Mouse (Mus musculus) liver, embryonic 11.5 days (tissue): ENCODE results near the gene Rasgrf2. TPM values are rescaled to one million over a fixed set of nuclear protein-coding genes. Genes with fewer than 3 reads are reported as not detected.

Experiments used
- ATAC-seq: fragments of 200-750 bp; cut with Nextera tagmentation; replicated peaks from 2 replicates; pipeline ENCODE4 v1.8.0; 2017; ENCODE audit warnings: moderate number of reproducible peaks, mild to moderate bottlenecking, moderate TSS enrichment, moderate library complexity; ENCODE audit not compliant: low FRiP score
- DNase-seq: peaks from one replicate; pipeline ENCODE4 v3.0.0-alpha.2; 2017; ENCODE audit warnings: low spot score
- H3K27ac ChIP-seq: fragments of 300-500 bp; sonication (generic); 2 replicates; pipeline ENCODE4 v1.5.1; 2014; ENCODE audit warnings: mild to moderate bottlenecking, low read depth, low read length, control low read depth
- H3K27me3 ChIP-seq: fragments of 300-500 bp; sonication (generic); replicated peaks from 2 replicates; pipeline ENCODE4 v1.6.1; 2014; ENCODE audit warnings: low read length, mixed read lengths; ENCODE audit not compliant: control insufficient read depth, insufficient read depth
- H3K36me3 ChIP-seq: fragments of 300-500 bp; sonication (generic); 2 replicates; pipeline ENCODE4 v1.6.1; 2014; ENCODE audit warnings: mild to moderate bottlenecking, low read length, moderate library complexity, mixed read lengths; ENCODE audit not compliant: control insufficient read depth, insufficient read depth
- H3K4me1 ChIP-seq: fragments of 300-500 bp; sonication (generic); replicated peaks from 2 replicates; pipeline ENCODE4 v1.6.1; 2014; ENCODE audit warnings: low read length, mixed read lengths; ENCODE audit not compliant: control insufficient read depth, insufficient read depth
- H3K4me2 ChIP-seq: fragments of 300-500 bp; sonication (generic); 2 replicates; pipeline ENCODE4 v1.6.1; 2014; ENCODE audit warnings: mild to moderate bottlenecking, control low read depth, moderate library complexity
- H3K4me3 ChIP-seq: fragments of 300-500 bp; sonication (generic); 2 replicates; pipeline ENCODE4 v1.5.1; 2014; ENCODE audit warnings: low read depth, low read length, control low read depth
- H3K9ac ChIP-seq: fragments of 300-500 bp; sonication (generic); 2 replicates; pipeline ENCODE4 v1.6.1; 2014; ENCODE audit warnings: low read depth, low read length, control low read depth
- H3K9me3 ChIP-seq: fragments of 300-500 bp; sonication (generic); 2 replicates; pipeline ENCODE4 v1.6.1; 2016; ENCODE audit warnings: low read length, inconsistent platforms, mixed read lengths; ENCODE audit not compliant: control insufficient read depth
- WGBS: fragments of 180-500 bp; shearing (Covaris S2); extraction: QIAGEN DNeasy Blood & Tissue Kit; methylation state at CpG from one replicate; pipeline ENCODE4 v1.1.7; 2014; 5-methylcytosine and 5-hydroxymethylcytosine counted together
- polyA plus RNA-seq: library from polyadenylated mRNA; unstranded; fragments of >200 nt; fragmentation: Nextera tagmentation; extraction: Ambion mirVana; gene quantifications from 2 replicates; pipeline ENCODE4 v1.2.1, GENCODE M21; 2014

Rasgrf2 gene
- polyA plus RNA-seq, 1 experiment from 2014 or later = 0.48 TPM

DNA sequence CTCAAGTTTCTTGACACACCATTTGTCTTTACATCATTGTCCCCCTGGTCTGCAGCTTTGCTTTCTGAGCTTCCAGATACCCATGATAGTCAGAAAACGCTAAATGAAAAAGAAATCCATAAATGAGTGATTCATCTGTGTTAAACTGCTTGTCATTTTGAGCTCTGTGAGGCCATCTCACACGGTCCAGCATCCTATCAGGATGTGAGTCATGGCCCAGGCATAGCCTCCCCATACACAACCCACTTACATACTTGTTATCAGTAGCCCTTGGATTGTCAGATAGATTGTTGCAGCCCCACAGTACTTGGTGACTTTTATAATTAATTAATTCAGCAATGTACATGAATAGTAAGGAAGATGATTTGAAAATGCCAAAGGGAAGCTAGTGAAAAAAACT is 63.6 kb downstream of the Rasgrf2 start:
- no peak for DNase-seq
- 60% methylated on average over 2 of the region's 2 CpGs for WGBS
- no peaks in the 10 kb centered on the region for H3K9me3 ChIP-seq
- no peaks in the 10 kb centered on the region for H3K36me3 ChIP-seq
- H3K4me2 ChIP-seq = no peak overlapping the region
- ATAC-seq = no peak
- no peaks in the 10 kb centered on the region for H3K27me3 ChIP-seq
- no peak overlapping the region for H3K9ac ChIP-seq
- H3K27ac ChIP-seq = no peak overlapping the region
- H3K4me3 ChIP-seq = no peak overlapping the region
- H3K4me1 ChIP-seq = no peaks in the 10 kb centered on the region

DNA sequence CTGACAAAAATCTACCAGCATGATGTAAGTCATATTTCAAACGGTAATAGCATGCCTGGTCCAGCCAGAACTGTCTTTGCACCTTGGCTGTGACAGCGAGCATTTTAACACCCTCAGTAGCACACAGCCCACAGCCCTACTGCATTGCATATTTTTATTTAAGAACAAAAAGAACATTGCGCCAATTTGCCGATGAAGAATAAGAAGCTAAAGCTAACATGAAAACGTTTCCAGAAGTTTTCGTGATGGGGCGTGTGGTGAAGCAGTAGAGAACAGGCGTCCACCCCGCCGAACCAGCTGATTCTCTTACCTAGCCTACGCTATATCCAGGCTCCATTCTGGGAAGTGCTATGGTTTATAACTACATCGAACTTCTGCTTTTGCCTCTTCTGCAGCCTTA is 77.7 kb downstream of the Rasgrf2 start:
- DNase-seq (no peak), ATAC-seq (no peak)
- Histone ChIP-seq H3K27me3 (no peaks in the 10 kb centered on the region), H3K36me3 (no peaks in the 10 kb centered on the region), H3K27ac (no peak overlapping the region), H3K9ac (no peak overlapping the region), H3K4me1 (no peaks in the 10 kb centered on the region), H3K4me2 (no peak overlapping the region), H3K9me3 (no peaks in the 10 kb centered on the region), H3K4me3 (no peak overlapping the region)
- 87% methylated on average over 12 of the region's 12 CpGs for WGBS

GRCm38 (mm10) chr13:92053001-92053400 is 78.5 kb downstream of the Rasgrf2 start:
- 90% methylated on average over 3 of the region's 3 CpGs for WGBS

DNA sequence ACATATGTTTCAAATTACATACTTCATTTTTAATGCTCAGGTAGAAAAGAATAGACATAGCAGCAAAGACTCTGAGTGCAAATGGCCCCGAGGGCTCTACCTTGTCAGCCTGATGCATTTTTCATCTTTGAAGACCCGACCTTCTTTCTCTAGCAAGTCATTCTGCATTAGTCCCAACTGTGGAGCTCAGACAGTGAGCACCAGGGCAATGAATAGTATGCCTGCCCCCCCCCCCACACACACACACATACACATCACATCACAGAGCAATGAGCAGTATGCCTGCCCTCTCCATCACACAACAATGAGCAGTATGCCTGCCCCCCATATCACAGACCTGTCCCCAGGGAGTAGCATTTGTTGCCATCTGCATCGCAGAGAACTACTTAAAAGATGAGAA is 80.2 kb downstream of the Rasgrf2 start:
- Histone ChIP-seq H3K9me3 (no peaks in the 10 kb centered on the region), H3K27ac (no peak overlapping the region), H3K9ac (no peak overlapping the region), H3K4me3 (no peak overlapping the region), H3K36me3 (no peaks in the 10 kb centered on the region), H3K4me2 (no peak overlapping the region), H3K4me1 (no peaks in the 10 kb centered on the region), H3K27me3 (no peaks in the 10 kb centered on the region)
- no peak for ATAC-seq
- no peak for DNase-seq
- 78% methylated on average over 3 of the region's 3 CpGs for WGBS

More at GRCm38 (mm10) chr13:92053001-92053400, 78.5 kb downstream of the Rasgrf2 start:
- H3K4me2 ChIP-seq = no peak overlapping the region
- no peak overlapping the region for H3K9ac ChIP-seq
- H3K36me3 ChIP-seq = no peaks in the 10 kb centered on the region
- H3K9me3 ChIP-seq = no peaks in the 10 kb centered on the region
- ATAC-seq (no peak), DNase-seq (no peak)
- H3K4me3 ChIP-seq = no peak overlapping the region
- H3K27ac ChIP-seq = no peak overlapping the region
- no peaks in the 10 kb centered on the region for H3K27me3 ChIP-seq
- H3K4me1 ChIP-seq = no peaks in the 10 kb centered on the region

- Histone ChIP-seq H3K27me3 (no peaks in the 10 kb centered on the region), H3K9me3 (no peaks in the 10 kb centered on the region), H3K27ac (no peak overlapping the region), H3K9ac (no peak overlapping the region), H3K36me3 (no peaks in the 10 kb centered on the region), H3K4me2 (no peak overlapping the region), H3K4me3 (no peak overlapping the region), H3K4me1 (no peaks in the 10 kb centered on the region)
- no peak for ATAC-seq
- DNase-seq = no peak
- 56% methylated on average over 8 of the region's 8 CpGs for WGBS
Observed at GRCm38 (mm10) chr13:92041584-92042563, 89.6 kb downstream of the Rasgrf2 start.

- H3K4me2 ChIP-seq = no peak overlapping the region
- no peak for ATAC-seq
- H3K4me3 ChIP-seq = no peak overlapping the region
- no peak overlapping the region for H3K27ac ChIP-seq
- no peaks in the 10 kb centered on the region for H3K4me1 ChIP-seq
- no peaks in the 10 kb centered on the region for H3K36me3 ChIP-seq
- H3K9ac ChIP-seq = no peak overlapping the region
- no peaks in the 10 kb centered on the region for H3K27me3 ChIP-seq
- 84% methylated on average over 24 of the region's 24 CpGs for WGBS
- no peaks in the 10 kb centered on the region for H3K9me3 ChIP-seq
- DNase-seq = no peak
Observed at GRCm38 (mm10) chr13:92030364-92031057, 100.9 kb downstream of the Rasgrf2 start.

GRCm38 (mm10) chr13:92029666-92030065 is 101.8 kb downstream of the Rasgrf2 start:
- Histone ChIP-seq H3K9me3 (no peaks in the 10 kb centered on the region), H3K4me1 (no peaks in the 10 kb centered on the region), H3K4me2 (no peak overlapping the region), H3K4me3 (no peak overlapping the region), H3K36me3 (no peaks in the 10 kb centered on the region), H3K27me3 (no peaks in the 10 kb centered on the region), H3K27ac (no peak overlapping the region), H3K9ac (no peak overlapping the region)
- 73% methylated on average over 3 of the region's 3 CpGs for WGBS
- ATAC-seq = no peak
- no peak for DNase-seq

DNA sequence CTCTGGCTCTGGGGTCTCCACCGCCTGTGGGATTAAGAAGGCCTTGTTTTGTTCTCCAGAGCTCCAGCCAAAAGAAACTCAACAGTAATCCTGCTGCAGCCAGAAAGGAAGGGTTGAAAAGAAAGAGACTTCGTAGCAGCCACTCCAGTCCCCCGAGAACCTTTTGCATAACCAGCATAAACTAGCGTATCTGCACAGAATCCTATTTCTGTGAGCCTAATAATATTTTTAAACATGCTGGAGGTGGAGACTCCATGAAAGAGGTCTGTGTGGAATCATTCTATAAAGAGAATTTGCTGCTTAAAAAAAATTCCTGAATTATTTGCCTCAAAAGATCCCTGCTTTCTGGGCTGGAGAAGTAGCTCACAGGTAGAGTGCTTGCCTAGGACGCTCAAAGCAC is 103.5 kb downstream of the Rasgrf2 start:
- Histone ChIP-seq H3K4me1 (no peaks in the 10 kb centered on the region), H3K27me3 (no peaks in the 10 kb centered on the region), H3K36me3 (no peaks in the 10 kb centered on the region), H3K27ac (no peak overlapping the region), H3K4me2 (no peak overlapping the region), H3K9ac (no peak overlapping the region), H3K9me3 (no peaks in the 10 kb centered on the region), H3K4me3 (no peak overlapping the region)
- WGBS = 85% methylated on average over 5 of the region's 5 CpGs
- DNase-seq (no peak), ATAC-seq (no peak)
